Mouse (Mus musculus) megakaryocyte, embryonic 14.5 days (primary cell): ENCODE data around the gene Nelfa. TPM values are rescaled to one million over a fixed set of nuclear protein-coding genes. Genes with fewer than 3 reads are reported as not detected.

Source experiments
- H3K27me3 ChIP-seq: replicated peaks from 2 replicates; pipeline ENCODE3; 2012; ENCODE audit warnings: inconsistent platforms
- H3K36me3 ChIP-seq: replicated peaks from 2 replicates; pipeline ENCODE3; 2012; ENCODE audit warnings: low read length, inconsistent platforms, mixed read lengths
- H3K4me1 ChIP-seq: 2 replicates; pipeline ENCODE4 v1.6.1; 2012; ENCODE audit warnings: inconsistent platforms
- H3K4me3 ChIP-seq: replicated peaks from 2 replicates; pipeline ENCODE3; 2012; ENCODE audit warnings: moderate library complexity, mild to moderate bottlenecking, inconsistent platforms
- H3K9me3 ChIP-seq: 2 replicates; pipeline ENCODE4 v1.6.1; 2012; ENCODE audit warnings: inconsistent platforms
- FLI1 ChIP-seq: IDR thresholded peaks from 2 replicates; pipeline ENCODE4 v1.6.1; 2012; ENCODE audit warnings: low read length, inconsistent platforms, mixed read lengths
- GATA1 ChIP-seq: IDR thresholded peaks from 3 replicates; pipeline ENCODE4 v1.6.1; 2012; ENCODE audit warnings: mixed read lengths, low read length, inconsistent platforms, borderline replicate concordance
- polyA plus RNA-seq: library from polyadenylated mRNA; stranded (reverse); fragments of >175 nt; gene quantifications from 2 replicates; pipeline ENCODE4 v1.2.3, GENCODE M21; 2012; ENCODE audit warnings: low replicate concordance; ENCODE audit not compliant: insufficient read depth

The Nelfa gene
- 21.9 and 31.2 TPM in 2 replicates for polyA plus RNA-seq

- Histone ChIP-seq H3K4me3 (peak within 1 kb of the TSS; percentile 100), H3K4me1 (peaks cover 55% of the 10 kb centered on the region), H3K27me3 (no peaks in the 10 kb centered on the region), H3K9me3 (peaks cover 21% of the 10 kb centered on the region), H3K36me3 (peaks cover 41% of the 10 kb centered on the region)
- TF ChIP-seq GATA1, result no peak
- TF ChIP-seq FLI1, result no peak
Measured at GRCm38 (mm10) chr5:33936120-33936707, at the start of gene Nelfa. Gene Nelfa, minus strand, starts transcription at chr5:33936413.

GRCm38 (mm10) chr5:33983309-33984121 is 47.3 kb upstream of the Nelfa start, which contains the start of gene Gm1673:
Gene Gm1673, plus strand, starts transcription at chr5:33983433.
- Histone ChIP-seq H3K27me3 (peaks cover 80% of the 10 kb centered on the region), H3K4me1 (peaks cover 26% of the 10 kb centered on the region), H3K9me3 (peaks cover 41% of the 10 kb centered on the region), H3K4me3 (peak within 1 kb of the TSS; percentile 91), H3K36me3 (peaks cover 4% of the 10 kb centered on the region)
- TF ChIP-seq GATA1, result no peak
- TF ChIP-seq FLI1, result no peak

- peaks cover 84% of the 10 kb centered on the region for H3K27me3 ChIP-seq
- TF ChIP-seq FLI1 (no peak), GATA1 (no peak)
- H3K4me3 ChIP-seq, result peak overlapping the region; percentile 91
- H3K4me1 ChIP-seq, result peaks cover 26% of the 10 kb centered on the region
- peaks cover 4% of the 10 kb centered on the region for H3K36me3 ChIP-seq
- peaks cover 41% of the 10 kb centered on the region for H3K9me3 ChIP-seq
Measured at GRCm38 (mm10) chr5:33982731-33983259, 46.6 kb upstream of the Nelfa start.

DNA sequence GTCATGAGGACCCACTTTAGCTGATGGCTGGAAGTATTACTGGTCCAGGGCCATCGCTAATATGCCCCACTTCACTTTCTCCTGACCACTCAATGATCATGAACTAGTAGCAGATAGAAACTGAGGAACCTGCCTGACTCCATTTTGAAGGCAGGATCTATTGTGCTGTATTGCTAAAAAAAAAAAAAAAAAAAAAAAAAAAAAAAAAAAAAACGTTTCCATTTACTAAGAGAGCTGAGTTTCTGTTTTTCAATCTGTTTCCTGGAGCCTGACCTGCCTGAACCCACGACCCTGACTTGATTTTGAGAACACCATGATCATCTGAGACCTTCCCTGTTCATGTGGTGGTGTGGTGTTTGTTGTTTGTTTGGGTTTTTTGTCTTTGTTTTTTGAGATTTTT is 40.1 kb upstream of the Nelfa start:
- TF ChIP-seq GATA1 (no peak), FLI1 (no peak)
- Histone ChIP-seq H3K9me3 (peaks cover 35% of the 10 kb centered on the region), H3K4me3 (no peak overlapping the region), H3K27me3 (peaks cover 46% of the 10 kb centered on the region), H3K4me1 (0 out of 2 replicates have a peak, but pooled peaks cover 4% of the 10 kb centered on the region), H3K36me3 (no peaks in the 10 kb centered on the region)

- no peaks in the 10 kb centered on the region for H3K4me1 ChIP-seq
- peaks cover 39% of the 10 kb centered on the region for H3K27me3 ChIP-seq
- TF ChIP-seq GATA1 (no peak), FLI1 (no peak)
- peaks cover 24% of the 10 kb centered on the region for H3K9me3 ChIP-seq
- no peak overlapping the region for H3K4me3 ChIP-seq
- H3K36me3 ChIP-seq, result no peaks in the 10 kb centered on the region
Measured at GRCm38 (mm10) chr5:33974736-33975135, 38.5 kb upstream of the Nelfa start.

- H3K4me3 ChIP-seq, result no peak overlapping the region
- TF ChIP-seq FLI1 (no peak), GATA1 (no peak)
- H3K36me3 ChIP-seq, result no peaks in the 10 kb centered on the region
- H3K4me1 ChIP-seq, result no peaks in the 10 kb centered on the region
- H3K27me3 ChIP-seq, result peaks cover 14% of the 10 kb centered on the region
- H3K9me3 ChIP-seq, result peaks cover 61% of the 10 kb centered on the region
Measured at GRCm38 (mm10) chr5:33959382-33959781, 23.2 kb upstream of the Nelfa start.

GRCm38 (mm10) chr5:33955868-33956267 is 19.7 kb upstream of the Nelfa start:
- Histone ChIP-seq H3K4me1 (no peaks in the 10 kb centered on the region), H3K9me3 (peaks cover 71% of the 10 kb centered on the region), H3K4me3 (no peak overlapping the region), H3K36me3 (no peaks in the 10 kb centered on the region), H3K27me3 (peaks cover 10% of the 10 kb centered on the region)
- TF ChIP-seq GATA1 (no peak), FLI1 (no peak)

DNA sequence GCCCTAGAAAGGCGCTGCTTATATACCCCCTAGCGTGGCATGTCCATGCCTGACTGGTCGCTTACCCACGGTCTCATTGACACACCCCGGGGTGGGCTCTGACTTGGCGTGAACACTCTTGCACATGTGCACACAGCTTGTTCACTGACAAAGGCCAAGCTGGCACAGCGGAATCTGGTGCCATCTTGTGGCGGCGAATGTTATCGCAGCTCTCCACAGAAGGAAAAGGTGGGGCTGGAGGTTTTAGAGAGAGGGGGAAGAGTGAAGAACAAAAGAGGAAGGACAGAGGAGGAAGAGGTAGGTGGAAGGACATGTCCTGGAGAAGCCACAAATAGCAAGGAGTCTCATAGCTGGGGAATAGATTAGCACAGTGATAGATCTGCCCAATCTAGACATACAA is 18.1 kb upstream of the Nelfa start:
- peaks cover 1% of the 10 kb centered on the region for H3K27me3 ChIP-seq
- H3K4me3 ChIP-seq, result no peak overlapping the region
- TF ChIP-seq FLI1 (no peak), GATA1 (no peak)
- no peaks in the 10 kb centered on the region for H3K4me1 ChIP-seq
- H3K9me3 ChIP-seq, result peaks cover 59% of the 10 kb centered on the region
- no peaks in the 10 kb centered on the region for H3K36me3 ChIP-seq

GRCm38 (mm10) chr5:33953471-33954185 is 17.4 kb upstream of the Nelfa start:
- no peaks in the 10 kb centered on the region for H3K4me1 ChIP-seq
- peaks cover 52% of the 10 kb centered on the region for H3K9me3 ChIP-seq
- no peak for TF ChIP-seq FLI1
- no peak for TF ChIP-seq GATA1
- no peak overlapping the region for H3K4me3 ChIP-seq
- H3K27me3 ChIP-seq, result no peaks in the 10 kb centered on the region
- no peaks in the 10 kb centered on the region for H3K36me3 ChIP-seq
